Mouse (Mus musculus): ENCODE measurements at regions not wholly inside any gene's neighbourhood (a gene's known extent, or its start where the extent isn't known, plus 50 kb on each side); places are given as distances from the start of the nearest gene placed in this dataset.
"Not testable (repeated sequence)": the region's sequence is repeated elsewhere in the genome, so short reads cannot be mapped to it uniquely, and the experiment has no call there.

DNA sequence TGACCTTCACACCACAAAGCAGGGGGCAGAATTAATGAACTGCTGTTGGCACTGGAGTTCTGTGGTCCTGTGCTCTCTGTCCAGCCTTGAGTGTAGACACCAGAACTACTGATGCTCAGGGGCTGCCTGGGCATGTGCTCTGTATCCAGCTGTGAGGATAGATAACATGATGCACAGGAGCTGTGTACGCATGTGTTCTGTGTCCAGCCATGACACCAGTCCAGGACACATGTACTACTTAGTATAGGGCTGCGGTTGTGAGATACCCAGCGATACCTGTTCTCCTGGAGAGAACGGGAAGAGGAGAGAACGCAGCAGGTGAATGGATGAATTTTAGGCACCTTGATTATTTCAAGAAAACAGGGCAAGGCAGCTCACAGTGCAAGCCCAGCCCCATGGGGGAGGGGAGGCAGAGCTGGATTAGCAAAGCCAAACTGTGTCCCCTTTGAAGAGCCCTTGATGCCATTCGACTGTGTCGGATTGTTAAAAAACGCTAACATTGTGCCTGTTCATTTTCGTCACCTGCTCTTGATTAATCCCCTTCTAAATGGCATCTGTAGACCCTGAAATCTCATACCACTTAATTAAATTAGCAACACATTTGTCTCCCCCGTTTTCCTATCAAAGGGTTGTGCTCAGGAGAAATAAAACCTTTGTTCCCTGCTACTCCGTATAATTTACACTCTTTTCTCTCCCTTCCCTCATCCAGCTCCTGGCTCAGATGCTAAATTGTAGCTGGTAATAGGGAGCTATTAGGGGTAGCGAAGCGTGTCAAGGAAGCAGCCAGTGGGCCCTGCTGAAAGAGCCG lies 218.8 kb upstream of the Irx4 start:
- DNase-seq, result no peak

DNA sequence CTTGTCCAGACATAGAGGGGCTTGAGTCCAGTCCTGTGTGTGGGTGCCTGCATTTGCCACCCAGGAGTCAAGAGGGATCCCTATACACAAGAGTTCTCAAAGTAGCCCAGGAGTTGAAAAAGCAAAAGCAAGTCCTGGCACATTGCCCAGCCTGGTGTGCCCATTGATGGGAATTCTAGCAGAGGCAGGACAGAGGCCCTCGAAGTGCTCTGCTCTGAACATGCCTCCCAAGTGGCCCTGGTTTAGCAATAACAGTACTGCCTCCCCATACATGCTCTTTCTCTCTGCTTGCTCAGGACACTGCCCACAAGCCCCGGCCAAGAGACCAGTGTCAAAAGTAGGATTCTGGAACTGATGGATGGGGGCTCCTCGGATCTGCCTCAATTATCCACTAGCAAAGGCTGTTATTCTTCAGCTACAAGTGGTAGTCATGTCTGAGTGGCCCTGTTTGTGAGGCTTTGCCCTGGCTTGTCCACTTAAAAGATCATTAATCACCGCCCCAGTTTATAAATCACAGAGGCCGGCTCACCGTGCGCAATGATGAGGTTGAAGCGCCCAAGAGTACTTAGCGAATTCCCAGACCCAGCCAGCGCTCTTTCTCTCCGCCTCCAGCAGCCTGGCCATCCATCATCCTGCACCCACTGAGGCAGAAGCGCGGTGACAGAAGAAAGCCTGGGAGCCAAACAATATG lies 190.3 kb upstream of the Irx4 start:
- DNase-seq, result no peak

DNA sequence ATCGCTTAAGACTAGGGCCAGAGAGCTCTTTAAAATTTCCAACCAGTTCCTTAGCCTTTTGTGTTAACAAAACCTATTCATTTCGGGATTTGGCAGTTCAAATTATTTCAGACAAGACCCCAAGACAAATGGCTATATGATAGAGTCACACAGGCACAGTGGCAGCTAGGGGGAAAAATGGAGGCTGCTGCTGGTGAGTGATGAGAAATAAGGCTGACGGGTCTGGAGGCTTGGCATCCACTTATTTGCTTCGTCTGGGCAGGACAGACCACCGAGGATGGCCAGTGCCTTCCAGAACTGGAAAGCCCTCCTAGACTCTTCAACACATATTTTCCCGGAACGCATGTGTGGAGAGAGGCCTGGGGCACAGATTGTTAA lies 189.8 kb upstream of the Irx4 start:
- DNase-seq, result no peak

- no peak for DNase-seq
Observed at GRCm38 (mm10) chr13:73071032-73071431, 189.2 kb upstream of the Irx4 start.

GRCm38 (mm10) chr13:73071854-73072852 lies 188.1 kb upstream of the Irx4 start:
- DNase-seq, result no peak

GRCm38 (mm10) chr13:73077866-73078430 lies 182.3 kb upstream of the Irx4 start:
- no peak for DNase-seq

GRCm38 (mm10) chr13:73087815-73088214 lies 172.5 kb upstream of the Irx4 start:
- not testable (repeated sequence) for DNase-seq

- DNase-seq, result no peak
Observed at GRCm38 (mm10) chr13:73091886-73092285, 168.4 kb upstream of the Irx4 start.

DNA sequence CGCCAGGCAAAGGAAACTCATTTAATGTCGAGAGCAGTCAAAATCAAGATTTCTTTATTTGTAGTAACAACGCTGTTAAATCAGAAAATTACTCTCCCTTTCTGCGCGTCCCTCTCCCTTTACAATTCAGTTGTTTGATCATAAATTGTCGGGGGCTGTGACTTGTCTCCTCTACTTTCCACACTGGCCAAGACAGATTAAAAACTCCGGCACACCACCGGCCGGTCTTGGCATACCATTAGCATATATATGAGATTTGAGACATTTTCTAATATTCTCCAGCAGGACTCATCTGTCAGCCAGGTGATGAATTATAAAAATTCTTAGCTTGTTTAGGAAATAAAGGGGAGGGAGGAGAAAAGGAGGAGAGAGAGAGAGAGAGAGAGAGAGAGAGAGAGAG lies 162.8 kb upstream of the Irx4 start:
- no peak for DNase-seq

DNA sequence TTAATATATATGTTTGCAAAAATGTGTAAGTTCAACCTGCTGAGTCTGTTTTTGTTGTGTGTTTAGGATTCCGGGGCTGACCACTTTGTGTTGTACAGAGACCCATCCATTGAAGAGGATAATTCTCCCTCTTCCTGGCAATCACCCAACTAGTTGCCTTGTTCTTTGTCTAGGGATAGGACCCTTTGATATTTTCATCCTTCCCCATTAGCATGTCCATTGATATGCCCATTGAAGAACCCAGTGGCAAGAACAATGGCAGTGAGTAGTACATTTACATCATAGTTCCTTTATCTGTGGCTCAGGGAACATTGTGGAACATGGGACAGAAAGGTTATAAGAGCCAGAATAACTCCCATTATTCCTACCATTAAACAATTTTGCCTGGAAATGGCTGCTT lies 160.9 kb upstream of the Irx4 start:
- no peak for DNase-seq

- DNase-seq, result no peak
Observed at GRCm38 (mm10) chr13:73107250-73107993, 152.9 kb upstream of the Irx4 start.

GRCm38 (mm10) chr13:73116822-73117632 lies 143.3 kb upstream of the Irx4 start:
- DNase-seq, result no peak

DNA sequence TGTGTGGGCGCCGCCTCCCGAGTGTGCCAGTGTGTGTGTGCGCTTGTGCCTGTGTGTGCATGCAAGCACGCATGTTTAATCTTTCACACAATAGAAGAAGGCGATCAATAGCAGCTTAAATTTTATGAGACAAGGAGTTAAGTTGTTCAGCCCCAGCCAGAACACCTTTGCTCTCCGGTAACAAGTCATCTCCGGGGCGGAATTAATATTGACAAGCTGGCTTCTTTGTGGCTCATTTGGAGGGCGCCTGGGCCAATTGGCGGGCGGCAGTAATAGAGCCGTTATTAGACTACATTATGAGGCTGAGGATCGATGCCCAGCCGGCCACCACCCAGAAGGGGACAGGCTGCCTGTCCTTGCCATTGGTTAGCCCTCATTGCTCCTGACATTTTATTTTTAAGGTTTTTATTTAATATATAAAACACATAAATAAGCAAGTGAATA lies 142.6 kb upstream of the Irx4 start:
- no peak for DNase-seq

DNA sequence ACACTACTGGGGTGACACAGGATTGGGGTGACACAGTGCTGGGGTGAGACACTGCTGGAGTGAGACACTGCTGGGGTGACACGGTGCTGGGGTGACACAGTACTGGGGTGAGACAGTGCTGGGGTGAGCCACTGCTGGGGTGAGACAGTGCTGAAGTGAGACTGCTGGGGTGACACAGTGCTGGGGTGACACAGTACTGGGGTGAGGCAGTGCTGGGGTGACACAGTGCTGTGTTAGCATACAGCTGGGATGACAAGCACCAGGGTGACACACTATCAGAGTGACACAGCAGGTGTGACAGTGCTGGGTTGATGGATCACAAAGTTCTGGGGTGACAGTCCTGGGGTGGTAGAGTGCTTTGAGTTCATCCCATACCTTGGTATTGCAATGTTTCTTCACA lies 137.3 kb upstream of the Irx4 start:
- no peak for DNase-seq

GRCm38 (mm10) chr13:73131270-73131669 lies 129.0 kb upstream of the Irx4 start:
- DNase-seq, result no peak

DNA sequence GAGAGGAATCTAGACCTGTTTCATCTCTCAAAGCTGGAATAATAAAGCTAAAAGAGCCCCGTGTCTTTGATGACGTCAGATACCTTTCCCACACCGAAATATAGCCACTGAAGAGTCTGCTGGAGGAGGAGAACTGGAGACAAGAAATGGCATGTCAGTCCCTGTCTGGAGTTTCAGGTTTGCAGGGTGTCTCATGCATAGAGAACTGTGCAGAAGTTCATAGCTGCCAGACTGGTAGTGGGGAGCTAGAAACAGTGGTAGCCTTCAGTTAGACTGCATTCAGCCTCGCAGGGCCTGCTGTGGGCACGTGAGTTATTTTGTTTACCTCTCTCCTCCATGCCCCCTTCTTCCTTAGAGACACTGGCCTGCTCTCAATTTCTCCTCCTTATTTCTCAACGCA lies 127.5 kb upstream of the Irx4 start:
- DNase-seq, result no peak

DNA sequence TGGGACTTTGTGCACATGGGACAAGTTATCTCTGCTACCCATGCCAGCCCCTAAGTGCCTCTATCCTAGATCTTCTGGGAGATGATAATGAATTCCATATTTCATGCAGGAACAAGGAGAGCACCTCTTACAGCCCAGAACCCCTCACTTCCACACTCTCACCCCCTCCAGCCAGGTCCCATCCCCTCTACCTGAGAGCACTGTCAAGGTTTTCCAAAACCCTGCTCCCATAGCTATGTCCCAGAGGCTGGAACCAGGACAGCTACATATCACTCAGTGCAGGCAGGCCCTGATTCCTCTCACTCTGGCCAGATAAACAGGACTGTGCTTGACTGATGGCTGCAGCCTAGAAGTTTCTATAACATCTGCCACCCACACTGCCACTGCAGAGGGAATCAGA lies 125.3 kb upstream of the Irx4 start:
- no peak for DNase-seq

GRCm38 (mm10) chr13:73141302-73141701 lies 119.0 kb upstream of the Irx4 start:
- no peak for DNase-seq

DNA sequence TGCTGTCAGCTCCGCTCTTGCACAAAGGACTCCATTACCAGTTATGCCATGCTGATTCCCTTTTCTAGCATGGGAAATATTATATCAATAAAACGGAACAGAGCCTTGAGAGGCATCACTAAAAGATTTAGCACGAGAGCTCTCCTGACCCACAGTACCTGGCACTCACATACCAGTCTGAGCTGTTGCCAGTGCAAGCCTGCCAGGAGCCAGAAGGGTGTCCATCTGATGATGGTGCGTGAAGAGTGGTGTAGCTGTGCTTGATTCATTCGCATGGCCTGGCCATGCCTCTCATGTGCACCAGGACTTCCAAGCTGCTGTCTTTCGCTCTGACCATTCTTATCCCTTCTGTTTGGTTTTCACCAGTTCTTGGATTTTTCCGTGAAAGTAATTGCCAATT lies 102.3 kb upstream of the Irx4 start:
- DNase-seq, result no peak

GRCm38 (mm10) chr13:73159454-73159853 lies 100.8 kb upstream of the Irx4 start:
- DNase-seq, result no peak

- DNase-seq, result no peak
Observed at GRCm38 (mm10) chr13:73159865-73160264, 100.4 kb upstream of the Irx4 start.

All from lung, postnatal 14 days (tissue).